Mouse (Mus musculus): Measurements from ENCODE around the gene Bmx. TPM values are rescaled to one million over a fixed set of nuclear protein-coding genes. Genes with fewer than 3 reads are reported as not detected.

The Bmx gene
- polyA plus RNA-seq, 1 experiment from 2014 or later: 0.87 TPM

GRCm38 (mm10) chrX:164269285-164269761, 11.3 kb upstream of the Bmx start, which contains the start of gene Pir:
Pir (plus strand) TSS chrX:164269371.
- DNase-seq (ENCODE audit: low spot score) (peak; percentile 62), ATAC-seq (ENCODE audit: insufficient number of reproducible peaks, low FRiP score, low TSS enrichment, low read depth) (0 out of 2 replicates have a peak, but pooled peaks have one; percentile 35)
- no peaks in the 10 kb centered on the region for H3K27me3 ChIP-seq (ENCODE audit: control insufficient read depth, insufficient read depth, low read length)
- peak within 1 kb of the TSS; percentile 30; the same call in 1 of the 2 replicates for H3K9ac ChIP-seq (ENCODE audit: low read length)
- WGBS: 21% methylated on average over 20 of the region's 20 CpGs
- no peak within 1 kb of the TSS for H3K27ac ChIP-seq (replicated peaks; ENCODE audit: low read depth, low read length)
- no peaks in the 10 kb centered on the region for H3K4me1 ChIP-seq (ENCODE audit: control insufficient read depth, insufficient read depth, low read length)
- peak within 1 kb of the TSS; percentile 23; the same call in 1 of the 2 replicates for H3K4me3 ChIP-seq (ENCODE audit: low read depth, low read length)
- no peaks in the 10 kb centered on the region for H3K36me3 ChIP-seq (ENCODE audit: control insufficient read depth, insufficient read depth, low read length)
- H3K4me2 ChIP-seq (ENCODE audit: low read depth, severe bottlenecking): peak within 1 kb of the TSS; percentile 42
- no peaks in the 10 kb centered on the region for H3K9me3 ChIP-seq (ENCODE audit: control insufficient read depth, low read length)

- Histone ChIP-seq H3K9ac (ENCODE audit: low read length) (no peak overlapping the region), H3K4me3 (ENCODE audit: low read depth, low read length) (no peak overlapping the region), H3K4me1 (ENCODE audit: control insufficient read depth, insufficient read depth, low read length) (no peaks in the 10 kb centered on the region), H3K4me2 (ENCODE audit: low read depth, severe bottlenecking) (no peak overlapping the region), H3K27ac (replicated peaks; ENCODE audit: low read depth, low read length) (no peak overlapping the region), H3K36me3 (ENCODE audit: control insufficient read depth, insufficient read depth, low read length) (no peaks in the 10 kb centered on the region), H3K9me3 (ENCODE audit: control insufficient read depth, low read length) (no peaks in the 10 kb centered on the region), H3K27me3 (ENCODE audit: control insufficient read depth, insufficient read depth, low read length) (0 out of 2 replicates have a peak, but pooled peaks cover 3% of the 10 kb centered on the region)
- ATAC-seq (ENCODE audit: insufficient number of reproducible peaks, low FRiP score, low TSS enrichment, low read depth) (no peak), DNase-seq (ENCODE audit: low spot score) (no peak)
- 54% methylated on average over 1 of the region's 1 CpGs for WGBS
Observed at GRCm38 (mm10) chrX:164264861-164265260, 6.9 kb upstream of the Bmx start.

- Histone ChIP-seq H3K4me2 (ENCODE audit: low read depth, severe bottlenecking) (no peak overlapping the region), H3K9me3 (ENCODE audit: control insufficient read depth, low read length) (no peaks in the 10 kb centered on the region), H3K36me3 (ENCODE audit: control insufficient read depth, insufficient read depth, low read length) (no peaks in the 10 kb centered on the region), H3K4me3 (ENCODE audit: low read depth, low read length) (no peak overlapping the region), H3K27me3 (ENCODE audit: control insufficient read depth, insufficient read depth, low read length) (0 out of 2 replicates have a peak, but pooled peaks cover 3% of the 10 kb centered on the region), H3K9ac (ENCODE audit: low read length) (no peak overlapping the region), H3K4me1 (ENCODE audit: control insufficient read depth, insufficient read depth, low read length) (no peaks in the 10 kb centered on the region), H3K27ac (replicated peaks; ENCODE audit: low read depth, low read length) (no peak overlapping the region)
- 57% methylated on average over 2 of the region's 2 CpGs for WGBS
- DNase-seq (ENCODE audit: low spot score) (no peak), ATAC-seq (ENCODE audit: insufficient number of reproducible peaks, low FRiP score, low TSS enrichment, low read depth) (no peak)
Observed at GRCm38 (mm10) chrX:164262286-164262685, 4.3 kb upstream of the Bmx start.

GRCm38 (mm10) chrX:164258662-164259061, 669 bp upstream of the Bmx start:
- Histone ChIP-seq H3K27me3 (ENCODE audit: control insufficient read depth, insufficient read depth, low read length) (0 out of 2 replicates have a peak, but pooled peaks cover 6% of the 10 kb centered on the region), H3K36me3 (ENCODE audit: control insufficient read depth, insufficient read depth, low read length) (no peaks in the 10 kb centered on the region), H3K9ac (ENCODE audit: low read length) (no peak overlapping the region), H3K4me3 (ENCODE audit: low read depth, low read length) (no peak overlapping the region), H3K9me3 (ENCODE audit: control insufficient read depth, low read length) (no peaks in the 10 kb centered on the region), H3K27ac (replicated peaks; ENCODE audit: low read depth, low read length) (no peak overlapping the region), H3K4me1 (ENCODE audit: control insufficient read depth, insufficient read depth, low read length) (no peaks in the 10 kb centered on the region), H3K4me2 (ENCODE audit: low read depth, severe bottlenecking) (no peak overlapping the region)
- 75% methylated on average over 5 of the region's 5 CpGs for WGBS
- ATAC-seq (ENCODE audit: insufficient number of reproducible peaks, low FRiP score, low TSS enrichment, low read depth) (no peak), DNase-seq (ENCODE audit: low spot score) (no peak)

- Histone ChIP-seq H3K27ac (replicated peaks; ENCODE audit: low read depth, low read length) (no peak overlapping the region), H3K9ac (ENCODE audit: low read length) (no peak overlapping the region), H3K4me3 (ENCODE audit: low read depth, low read length) (no peak overlapping the region), H3K9me3 (ENCODE audit: control insufficient read depth, low read length) (no peaks in the 10 kb centered on the region), H3K4me2 (ENCODE audit: low read depth, severe bottlenecking) (no peak overlapping the region), H3K4me1 (ENCODE audit: control insufficient read depth, insufficient read depth, low read length) (no peaks in the 10 kb centered on the region), H3K27me3 (ENCODE audit: control insufficient read depth, insufficient read depth, low read length) (0 out of 2 replicates have a peak, but pooled peaks cover 6% of the 10 kb centered on the region), H3K36me3 (ENCODE audit: control insufficient read depth, insufficient read depth, low read length) (no peaks in the 10 kb centered on the region)
- ATAC-seq (ENCODE audit: insufficient number of reproducible peaks, low FRiP score, low TSS enrichment, low read depth) (no peak), DNase-seq (ENCODE audit: low spot score) (no peak)
- 84% methylated on average over 3 of the region's 3 CpGs for WGBS
Observed at GRCm38 (mm10) chrX:164256527-164256926, 1.5 kb downstream of the Bmx start.

GRCm38 (mm10) chrX:164246722-164247121, 11.3 kb downstream of the Bmx start:
- no peak for DNase-seq (ENCODE audit: low spot score)
- 61% methylated on average over 2 of the region's 2 CpGs for WGBS
- Histone ChIP-seq H3K4me1 (ENCODE audit: control insufficient read depth, insufficient read depth, low read length) (no peaks in the 10 kb centered on the region), H3K4me2 (ENCODE audit: low read depth, severe bottlenecking) (no peak overlapping the region), H3K4me3 (ENCODE audit: low read depth, low read length) (no peak overlapping the region), H3K36me3 (ENCODE audit: control insufficient read depth, insufficient read depth, low read length) (no peaks in the 10 kb centered on the region), H3K27ac (replicated peaks; ENCODE audit: low read depth, low read length) (no peak overlapping the region), H3K9me3 (ENCODE audit: control insufficient read depth, low read length) (no peaks in the 10 kb centered on the region), H3K27me3 (ENCODE audit: control insufficient read depth, insufficient read depth, low read length) (0 out of 2 replicates have a peak, but pooled peaks cover 6% of the 10 kb centered on the region), H3K9ac (ENCODE audit: low read length) (no peak overlapping the region)
- no peak for ATAC-seq (ENCODE audit: insufficient number of reproducible peaks, low FRiP score, low TSS enrichment, low read depth)

GRCm38 (mm10) chrX:164245714-164246113, 12.3 kb downstream of the Bmx start:
- no peak overlapping the region for H3K27ac ChIP-seq (replicated peaks; ENCODE audit: low read depth, low read length)
- WGBS: 23% methylated on average over 5 of the region's 5 CpGs

GRCm38 (mm10) chrX:164233380-164233779, 24.6 kb downstream of the Bmx start:
- ATAC-seq (ENCODE audit: insufficient number of reproducible peaks, low FRiP score, low TSS enrichment, low read depth) (no peak), DNase-seq (ENCODE audit: low spot score) (no peak)
- no peaks in the 10 kb centered on the region for H3K9me3 ChIP-seq (ENCODE audit: control insufficient read depth, low read length)
- H3K4me1 ChIP-seq (ENCODE audit: control insufficient read depth, insufficient read depth, low read length): no peaks in the 10 kb centered on the region
- no peak overlapping the region for H3K4me3 ChIP-seq (ENCODE audit: low read depth, low read length)
- H3K27ac ChIP-seq (replicated peaks; ENCODE audit: low read depth, low read length): no peak overlapping the region
- no peak overlapping the region for H3K9ac ChIP-seq (ENCODE audit: low read length)
- no peak overlapping the region for H3K4me2 ChIP-seq (ENCODE audit: low read depth, severe bottlenecking)
- no peaks in the 10 kb centered on the region for H3K27me3 ChIP-seq (ENCODE audit: control insufficient read depth, insufficient read depth, low read length)
- no peaks in the 10 kb centered on the region for H3K36me3 ChIP-seq (ENCODE audit: control insufficient read depth, insufficient read depth, low read length)
- WGBS: 65% methylated on average over 8 of the region's 8 CpGs

More at GRCm38 (mm10) chrX:164245714-164246113, 12.3 kb downstream of the Bmx start:
- peak; percentile 21 for DNase-seq (ENCODE audit: low spot score)
- H3K9ac ChIP-seq (ENCODE audit: low read length): no peak overlapping the region
- no peak overlapping the region for H3K4me3 ChIP-seq (ENCODE audit: low read depth, low read length)
- H3K4me1 ChIP-seq (ENCODE audit: control insufficient read depth, insufficient read depth, low read length): no peaks in the 10 kb centered on the region
- H3K36me3 ChIP-seq (ENCODE audit: control insufficient read depth, insufficient read depth, low read length): no peaks in the 10 kb centered on the region
- 0 out of 2 replicates have a peak, but pooled peaks cover 6% of the 10 kb centered on the region for H3K27me3 ChIP-seq (ENCODE audit: control insufficient read depth, insufficient read depth, low read length)
- H3K9me3 ChIP-seq (ENCODE audit: control insufficient read depth, low read length): no peaks in the 10 kb centered on the region
- ATAC-seq (ENCODE audit: insufficient number of reproducible peaks, low FRiP score, low TSS enrichment, low read depth): peak; percentile 57; the same call in 1 of the 2 replicates
- no peak overlapping the region for H3K4me2 ChIP-seq (ENCODE audit: low read depth, severe bottlenecking)

- Histone ChIP-seq H3K27me3 (ENCODE audit: control insufficient read depth, insufficient read depth, low read length) (no peaks in the 10 kb centered on the region; the same call in 1 of the 2 replicates), H3K27ac (replicated peaks; ENCODE audit: low read depth, low read length) (no peak overlapping the region), H3K4me2 (ENCODE audit: low read depth, severe bottlenecking) (no peak overlapping the region), H3K36me3 (ENCODE audit: control insufficient read depth, insufficient read depth, low read length) (no peaks in the 10 kb centered on the region), H3K9ac (ENCODE audit: low read length) (no peak overlapping the region), H3K4me3 (ENCODE audit: low read depth, low read length) (no peak overlapping the region), H3K9me3 (ENCODE audit: control insufficient read depth, low read length) (no peaks in the 10 kb centered on the region), H3K4me1 (ENCODE audit: control insufficient read depth, insufficient read depth, low read length) (no peaks in the 10 kb centered on the region)
- DNase-seq (ENCODE audit: low spot score): no peak
- no peak for ATAC-seq (ENCODE audit: insufficient number of reproducible peaks, low FRiP score, low TSS enrichment, low read depth)
- WGBS: 76% methylated on average over 2 of the region's 2 CpGs
Observed at GRCm38 (mm10) chrX:164221989-164222388, 36.0 kb downstream of the Bmx start.
